Mouse (Mus musculus): ENCODE measurements around the gene Hist1h2bh. TPM values are rescaled to one million over a fixed set of nuclear protein-coding genes. Genes with fewer than 3 reads are reported as not detected.
A peak's percentile ranks its signal among the peaks of the same experiment; 100 is the strongest.
"Not testable (repeated sequence)": the region's sequence is repeated elsewhere in the genome, so short reads cannot be mapped to it uniquely, and the experiment has no call there.

Gene Hist1h2bh
- polyA plus RNA-seq, 1 experiment from 2014 or later, result 1.9 TPM

- peak; percentile 98 for DNase-seq (ENCODE audit: low spot score)
Observed at GRCm38 (mm10) chr13:23573898-23574524, 30.8 kb upstream of the Hist1h2bh start, which contains the start of the genes Hist1h2bf and Hist1h2ad. Gene Hist1h2bf (minus strand): TSS chr13:23574196. Gene Hist1h2ad (plus strand): TSS chr13:23574381.

DNA sequence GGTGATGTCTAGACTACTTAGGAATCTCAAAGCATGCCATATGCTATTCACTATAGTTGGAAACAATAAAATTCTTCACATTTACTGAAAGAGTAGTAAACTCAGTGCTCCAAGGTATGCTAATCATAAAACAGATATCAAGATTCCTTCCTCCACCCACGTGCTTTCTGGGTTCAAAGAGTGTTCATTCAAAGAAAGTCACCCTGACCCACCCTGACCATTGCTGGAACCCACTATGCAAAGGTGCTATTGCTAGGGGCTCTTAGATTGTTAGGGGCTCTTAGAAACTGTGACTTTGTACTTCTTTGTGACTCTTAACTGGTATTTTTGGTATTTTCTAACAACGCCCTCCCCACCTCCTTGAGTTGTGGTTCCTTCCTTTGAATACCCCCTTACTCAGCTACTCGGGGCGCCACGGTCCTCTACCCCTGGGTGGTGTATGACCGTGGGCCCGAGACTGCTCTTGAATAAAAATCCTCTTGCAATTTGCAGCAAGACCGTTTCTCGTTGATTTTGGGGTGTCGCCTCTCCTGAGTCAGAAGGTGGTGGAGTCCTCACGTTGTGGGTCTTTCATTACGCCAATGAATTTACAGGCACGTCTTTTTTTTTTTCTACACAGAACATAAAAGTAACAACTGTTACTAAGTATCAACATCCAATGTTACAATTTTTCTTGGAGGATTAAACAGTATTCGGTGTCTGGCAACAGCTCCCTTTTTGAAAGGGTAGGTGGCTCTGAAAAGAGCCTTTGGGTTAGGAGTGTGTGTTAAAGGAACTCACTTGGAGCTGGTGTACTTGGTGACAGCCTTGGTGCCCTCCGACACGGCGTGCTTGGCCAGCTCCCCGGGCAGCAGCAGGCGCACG is 30.1 kb upstream of the Hist1h2bh start:
- DNase-seq (ENCODE audit: low spot score), result peak; percentile 51

GRCm38 (mm10) chr13:23572218-23573033 is 29.2 kb upstream of the Hist1h2bh start:
- peak; percentile 51 for DNase-seq (ENCODE audit: low spot score)

DNA sequence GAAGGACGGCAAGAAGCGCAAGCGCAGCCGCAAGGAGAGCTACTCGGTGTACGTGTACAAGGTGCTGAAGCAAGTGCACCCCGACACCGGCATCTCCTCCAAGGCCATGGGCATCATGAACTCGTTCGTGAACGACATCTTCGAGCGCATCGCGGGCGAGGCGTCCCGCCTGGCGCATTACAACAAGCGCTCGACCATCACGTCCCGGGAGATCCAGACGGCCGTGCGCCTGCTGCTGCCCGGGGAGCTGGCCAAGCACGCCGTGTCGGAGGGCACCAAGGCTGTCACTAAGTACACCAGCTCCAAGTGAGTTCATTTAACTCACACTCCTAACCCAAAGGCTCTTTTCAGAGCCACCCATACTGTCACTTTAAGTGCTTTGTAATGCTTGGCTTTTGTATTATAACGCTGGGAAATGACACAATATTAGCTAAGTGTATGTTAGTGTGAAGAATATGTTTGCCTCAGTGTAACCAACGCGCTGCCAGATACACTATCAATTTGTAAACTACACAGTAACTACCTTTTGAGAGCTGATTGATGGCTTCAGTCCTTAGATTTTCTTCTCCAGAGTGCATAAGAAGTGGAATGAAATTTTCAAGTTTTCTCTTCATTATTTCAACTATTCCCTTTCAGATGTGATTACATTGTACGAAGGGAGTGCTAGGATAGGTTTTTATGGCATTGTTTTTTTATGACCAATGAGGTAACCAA is 28.5 kb upstream of the Hist1h2bh start:
- peak; percentile 56 for DNase-seq (ENCODE audit: low spot score)

DNA sequence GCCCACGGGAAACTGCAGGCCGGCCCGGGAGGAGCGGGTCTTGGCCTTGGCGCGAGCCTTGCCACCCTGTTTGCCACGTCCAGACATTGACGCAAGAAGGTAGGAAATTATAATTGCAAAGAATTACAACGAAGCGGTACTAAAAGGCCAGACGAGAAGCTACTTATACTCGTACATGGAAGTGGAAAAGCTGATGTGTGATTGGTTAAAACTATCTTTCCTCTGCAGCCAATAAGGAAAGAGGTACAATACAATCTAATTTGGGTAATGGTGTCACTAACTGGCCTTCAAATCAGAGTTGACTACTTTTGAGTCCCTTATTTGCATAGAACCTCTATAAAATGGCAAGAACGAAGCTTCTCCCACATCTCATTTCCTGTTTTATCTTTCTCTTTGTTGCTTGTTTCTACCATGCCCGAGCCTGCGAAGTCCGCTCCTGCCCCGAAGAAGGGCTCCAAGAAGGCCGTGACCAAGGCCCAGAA is 27.9 kb upstream of the Hist1h2bh start, which contains the start of the genes Hist1h2ae and Hist1h2bg:
Gene Hist1h2ae (minus strand): TSS at position 199 of the 482 bp plus-strand sequence.
Gene Hist1h2bg (plus strand): TSS at position 375 of the 482 bp plus-strand sequence.
- peak; percentile 94 for DNase-seq (ENCODE audit: low spot score)

GRCm38 (mm10) chr13:23570261-23571021 is 27.2 kb upstream of the Hist1h2bh start:
- peak; percentile 44 for DNase-seq (ENCODE audit: low spot score)

GRCm38 (mm10) chr13:23564482-23564881 is 21.3 kb upstream of the Hist1h2bh start:
- no peak for DNase-seq (ENCODE audit: low spot score)

- peak; percentile 65 for DNase-seq (ENCODE audit: low spot score)
Observed at GRCm38 (mm10) chr13:23562699-23563462, 19.7 kb upstream of the Hist1h2bh start.

DNA sequence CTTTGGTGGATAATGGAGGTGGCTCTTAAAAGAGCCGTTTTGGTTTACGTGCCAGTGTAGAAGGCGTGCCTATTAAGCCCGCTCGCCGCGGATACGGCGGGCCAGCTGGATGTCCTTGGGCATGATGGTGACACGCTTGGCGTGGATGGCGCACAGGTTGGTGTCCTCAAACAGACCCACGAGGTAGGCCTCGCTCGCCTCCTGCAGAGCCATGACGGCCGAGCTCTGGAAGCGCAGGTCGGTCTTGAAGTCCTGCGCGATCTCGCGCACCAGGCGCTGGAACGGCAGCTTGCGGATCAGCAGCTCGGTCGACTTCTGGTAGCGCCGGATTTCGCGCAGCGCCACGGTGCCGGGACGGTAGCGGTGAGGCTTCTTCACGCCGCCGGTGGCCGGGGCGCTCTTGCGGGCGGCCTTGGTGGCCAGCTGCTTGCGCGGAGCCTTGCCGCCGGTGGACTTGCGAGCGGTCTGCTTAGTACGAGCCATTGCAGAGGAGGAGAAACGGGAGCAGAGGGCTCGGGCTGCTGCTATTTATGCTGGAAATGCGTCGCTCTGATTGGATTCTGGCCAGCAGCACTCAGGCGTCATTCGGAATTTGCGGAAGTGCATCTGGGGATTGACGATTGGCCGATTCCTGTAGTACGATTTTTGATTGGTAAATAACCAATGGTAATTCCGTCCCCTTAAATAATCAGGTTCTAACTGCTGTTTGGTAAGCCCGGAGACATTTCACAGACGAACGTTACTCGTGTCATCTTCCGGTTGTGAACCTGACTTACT is 18.9 kb upstream of the Hist1h2bh start, which contains the start of gene Hist1h3e:
Gene Hist1h3e (minus strand): TSS at position 487 of the 777 bp plus-strand sequence.
- peak; percentile 97 for DNase-seq (ENCODE audit: low spot score)

GRCm38 (mm10) chr13:23561531-23561882 is 18.3 kb upstream of the Hist1h2bh start:
- not testable (repeated sequence) for DNase-seq (ENCODE audit: low spot score)

GRCm38 (mm10) chr13:23560699-23561098 is 17.5 kb upstream of the Hist1h2bh start:
- not testable (repeated sequence) for DNase-seq (ENCODE audit: low spot score)

GRCm38 (mm10) chr13:23556906-23557305 is 13.7 kb upstream of the Hist1h2bh start:
- DNase-seq (ENCODE audit: low spot score), result no peak

DNA sequence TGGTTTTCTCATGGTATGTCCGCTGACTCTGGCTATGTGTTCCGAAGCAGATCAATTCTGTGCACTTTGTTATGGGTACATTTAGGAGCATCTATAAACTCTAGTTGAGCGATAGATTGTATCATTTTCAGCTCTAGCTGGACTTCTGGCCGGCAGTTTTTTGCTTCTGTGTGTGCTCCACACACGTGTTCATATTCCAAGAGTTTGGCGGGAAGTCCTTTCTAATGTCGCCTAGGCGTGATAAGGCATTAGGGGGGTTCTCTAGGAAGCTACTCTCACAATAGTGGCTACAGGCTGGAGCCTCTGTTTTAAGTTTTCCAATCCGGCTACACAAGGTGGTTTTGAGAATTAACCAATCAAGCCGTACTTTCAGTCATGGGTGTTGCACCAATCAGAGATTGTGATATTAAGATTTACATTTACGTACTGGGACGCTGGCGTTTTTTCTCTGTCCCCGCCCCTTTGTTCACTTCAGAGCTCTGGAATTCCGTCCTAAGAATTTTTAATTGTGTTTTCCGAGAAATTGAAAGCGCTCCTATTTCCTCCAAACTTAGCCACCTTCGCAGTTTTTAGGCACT is 12.7 kb upstream of the Hist1h2bh start:
- DNase-seq (ENCODE audit: low spot score), result peak; percentile 88

DNA sequence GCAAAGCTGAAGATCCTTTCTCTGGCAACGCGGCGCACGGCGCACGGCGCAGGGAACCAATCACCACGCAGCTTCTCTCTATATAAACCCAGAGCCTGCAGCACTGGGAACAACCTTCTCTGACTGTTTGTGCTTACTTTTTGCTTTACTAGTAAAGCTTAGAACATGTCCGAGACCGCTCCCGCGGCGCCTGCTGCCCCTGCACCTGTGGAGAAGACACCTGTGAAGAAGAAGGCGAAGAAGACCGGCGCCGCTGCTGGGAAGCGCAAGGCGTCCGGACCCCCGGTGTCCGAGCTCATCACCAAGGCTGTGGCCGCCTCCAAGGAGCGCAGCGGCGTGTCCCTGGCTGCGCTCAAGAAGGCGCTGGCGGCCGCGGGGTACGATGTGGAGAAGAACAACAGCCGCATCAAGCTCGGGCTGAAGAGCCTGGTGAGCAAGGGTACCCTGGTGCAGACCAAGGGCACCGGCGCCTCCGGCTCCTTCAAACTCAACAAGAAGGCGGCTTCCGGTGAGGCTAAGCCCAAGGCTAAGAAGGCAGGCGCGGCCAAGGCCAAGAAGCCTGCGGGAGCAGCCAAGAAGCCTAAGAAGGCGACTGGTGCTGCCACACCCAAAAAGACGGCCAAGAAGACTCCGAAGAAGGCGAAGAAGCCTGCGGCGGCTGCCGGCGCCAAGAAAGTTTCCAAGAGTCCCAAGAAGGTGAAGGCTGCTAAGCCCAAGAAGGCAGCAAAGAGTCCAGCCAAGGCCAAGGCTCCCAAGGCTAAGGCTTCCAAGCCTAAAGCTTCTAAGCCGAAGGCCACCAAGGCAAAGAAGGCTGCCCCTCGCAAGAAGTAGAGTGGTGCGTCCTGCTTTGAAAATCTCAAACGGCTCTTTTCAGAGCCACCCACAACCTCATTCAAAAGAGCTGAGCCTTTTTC is 12.0 kb upstream of the Hist1h2bh start:
- peak; percentile 93 for DNase-seq (ENCODE audit: low spot score)

DNA sequence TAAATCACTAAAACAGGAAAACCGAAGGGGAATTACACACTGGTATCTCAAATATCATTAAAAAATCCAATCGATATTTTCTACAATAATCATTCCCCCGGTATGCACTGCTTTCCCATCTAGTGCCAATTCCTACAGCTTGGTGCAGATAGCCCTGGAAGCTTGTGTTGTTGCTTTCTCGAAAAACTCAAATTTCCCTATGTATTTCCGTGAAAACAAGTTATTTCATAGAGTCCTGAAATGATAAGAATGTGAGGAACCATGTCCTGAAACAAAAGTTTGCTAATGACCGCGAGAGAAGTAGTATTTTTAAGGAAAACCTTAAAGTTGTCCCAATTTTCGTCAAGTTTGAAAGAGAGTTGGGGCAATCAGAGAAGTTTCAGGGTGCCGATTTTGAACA is 11.2 kb upstream of the Hist1h2bh start:
- DNase-seq (ENCODE audit: low spot score), result no peak

- DNase-seq (ENCODE audit: low spot score), result no peak
Observed at GRCm38 (mm10) chr13:23552962-23553361, 9.8 kb upstream of the Hist1h2bh start, which contains the start of gene Hist1h1d. Gene Hist1h1d (plus strand): TSS chr13:23553262.
